Mouse (Mus musculus): Measurements from ENCODE around the gene Gdf9. TPM values are rescaled to one million over a fixed set of nuclear protein-coding genes. Genes with fewer than 3 reads are reported as not detected.

Gdf9 gene
- 0.24 TPM for polyA plus RNA-seq (2017; shearing (Covaris generic))

GRCm38 (mm10) chr11:53430670-53431346, at the start of gene Gdf9, which contains the start of gene Uqcrq:
Gene Gdf9, plus strand, starts transcription at chr11:53431023.
Gene Uqcrq, minus strand, starts transcription at chr11:53430831.

GRCm38 (mm10) chr11:53423036-53423435, 7.8 kb upstream of the Gdf9 start, which contains the start of gene Leap2:
Gene Leap2, minus strand, starts transcription at chr11:53423170.

DNA sequence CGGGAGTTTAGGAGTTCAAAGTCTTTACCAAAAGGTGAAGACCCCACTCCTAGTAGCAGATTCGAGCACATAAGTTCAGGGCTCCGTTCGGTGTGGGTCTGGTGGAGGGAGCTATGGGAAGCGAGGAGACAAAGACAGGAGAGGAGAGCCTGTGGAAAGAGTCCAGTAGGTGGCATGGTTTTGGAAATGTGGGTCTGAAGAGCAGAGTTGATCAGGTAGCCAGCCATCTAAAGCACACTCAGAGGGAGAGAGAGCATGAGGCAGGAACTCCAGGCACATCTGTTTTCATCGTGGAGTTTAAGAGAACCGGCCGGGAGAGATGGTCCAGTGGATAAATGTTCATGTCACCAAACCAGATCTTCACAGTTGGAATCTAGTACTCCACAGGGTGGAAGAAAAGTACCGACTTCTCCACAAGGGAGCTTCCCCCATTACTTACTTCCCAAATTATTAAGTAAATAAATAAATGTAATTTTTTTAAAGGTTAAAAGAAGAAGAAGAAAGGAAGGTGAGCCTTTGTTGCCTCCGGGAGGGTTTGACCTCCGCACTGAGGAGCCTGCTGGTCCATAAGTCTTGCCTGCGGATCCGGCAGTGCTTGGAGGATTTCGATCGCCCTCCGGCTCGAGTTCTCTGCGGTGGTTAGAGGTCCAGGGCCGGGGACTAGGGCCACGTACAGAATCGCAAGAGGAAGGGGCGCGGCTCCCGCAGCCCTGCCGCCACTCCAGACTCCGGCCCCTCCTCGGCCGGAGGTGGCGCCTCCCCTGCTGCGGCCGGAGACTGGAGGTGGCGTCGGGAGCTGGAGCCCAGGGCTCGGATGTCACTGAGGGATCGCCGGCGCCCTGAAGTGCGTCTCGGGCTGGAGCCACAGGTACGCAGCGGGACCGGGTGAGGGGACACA, 25.9 kb downstream of the Gdf9 start, which contains the start of the genes Gm10447 and Shroom1:
Gene Gm10447 (minus strand): TSS at position 637 of the 898 bp plus-strand sequence.
Gene Shroom1 (plus strand): TSS at position 732 of the 898 bp plus-strand sequence.

GRCm38 (mm10) chr11:53469968-53470695, 39.3 kb downstream of the Gdf9 start, which contains the start of gene Gm9837:
Gene Gm9837, minus strand, starts transcription at chr11:53470479.

DNA sequence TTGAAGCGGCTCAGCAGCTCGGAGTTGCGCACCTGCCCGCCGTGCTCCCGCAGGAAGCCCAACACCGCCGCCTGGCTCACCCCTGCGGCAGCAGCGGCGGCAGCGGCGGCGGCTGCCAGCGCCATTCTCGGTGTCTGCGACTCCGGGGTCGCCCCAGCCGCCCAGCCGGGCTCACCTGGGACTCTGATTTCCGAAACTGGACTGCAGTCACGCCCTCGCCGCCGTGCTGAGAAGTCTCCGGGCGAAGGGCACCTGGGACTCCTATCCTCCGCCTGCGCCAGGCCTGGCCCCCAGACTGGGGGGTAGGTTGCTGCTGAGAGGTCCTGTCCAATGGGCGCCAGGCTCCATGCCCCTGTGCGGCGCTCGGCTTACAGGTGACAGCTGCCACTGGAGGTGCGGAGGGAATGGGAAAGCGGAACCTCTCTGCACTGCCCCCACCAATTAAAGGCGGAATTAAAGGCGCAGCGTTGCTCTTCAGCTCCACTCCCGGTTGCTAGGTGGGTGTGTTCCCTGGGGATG, 49.0 kb downstream of the Gdf9 start, which contains the start of the genes Gm9945 and Sowaha:
Gene Gm9945 (plus strand): TSS at position 384 of the 519 bp plus-strand sequence.
Gene Sowaha (minus strand): TSS at position 492 of the 519 bp plus-strand sequence.

Other genes starting within 250 kb of the Gdf9 start
- gene Hspa4, start 130.6 kb upstream of the Gdf9 start, polyA plus RNA-seq (2017; shearing (Covaris generic)) = 29.0 TPM
- gene Zcchc10, start 106.3 kb upstream of the Gdf9 start, polyA plus RNA-seq (2017; shearing (Covaris generic)) = 33.8 TPM
- 15.5 TPM for gene Aff4, start 80.2 kb upstream of the Gdf9 start, polyA plus RNA-seq (2017; shearing (Covaris generic))
- gene Leap2, start 7.9 kb upstream of the Gdf9 start, polyA plus RNA-seq (2017; shearing (Covaris generic)) = not detected
- gene Uqcrq, start 192 bp upstream of the Gdf9 start, polyA plus RNA-seq (2017; shearing (Covaris generic)) = 331 TPM
- gene Gm10447, start 26.1 kb downstream of the Gdf9 start, polyA plus RNA-seq (2017; shearing (Covaris generic)) = not detected
- gene Shroom1, start 26.2 kb downstream of the Gdf9 start, polyA plus RNA-seq (2017; shearing (Covaris generic)) = not detected
- gene Gm9837, start 39.5 kb downstream of the Gdf9 start, polyA plus RNA-seq (2017; shearing (Covaris generic)) = not detected
- not detected for gene Gm9945, start 49.1 kb downstream of the Gdf9 start, polyA plus RNA-seq (2017; shearing (Covaris generic))
- not detected for gene Sowaha, start 49.3 kb downstream of the Gdf9 start, polyA plus RNA-seq (2017; shearing (Covaris generic))
- 1.0 TPM for gene Sept8, start 88.2 kb downstream of the Gdf9 start, polyA plus RNA-seq (2017; shearing (Covaris generic))
- gene Kif3a, start 136.4 kb downstream of the Gdf9 start, polyA plus RNA-seq (2017; shearing (Covaris generic)) = 14.3 TPM
- 4.7 TPM for gene Il4, start 187.6 kb downstream of the Gdf9 start, polyA plus RNA-seq (2017; shearing (Covaris generic))
- not detected for gene Il13, start 203.7 kb downstream of the Gdf9 start, polyA plus RNA-seq (2017; shearing (Covaris generic))